Mouse (Mus musculus) CH12F3 (cell line): ENCODE measurements around the gene Rpl32.

Experiments used
- in situ Hi-C: fragments of 300-500 bp; cut with MboI; formaldehyde crosslinking; loops from 2 replicates; pipeline ENCODE4 v1.14.3; 2020; ENCODE audit warnings: low sequenced_read_pairs

Gene Rpl32

GRCm38 (mm10) chr6:115818129-115818528, 9.6 kb upstream of the Rpl32 start:
- in situ Hi-C loops: no loop called here

GRCm38 (mm10) chr6:115815041-115815440, 6.5 kb upstream of the Rpl32 start:
- in situ Hi-C loops: no loop called here

GRCm38 (mm10) chr6:115814104-115814503, 5.6 kb upstream of the Rpl32 start:
- in situ Hi-C loops: no loop called here

GRCm38 (mm10) chr6:115811606-115812005, 3.1 kb upstream of the Rpl32 start:
- in situ Hi-C loops: no loop called here

- in situ Hi-C loops: no loop called here
These were observed 405 bp downstream of the Rpl32 start for GRCm38 (mm10) chr6:115808196-115808487.

- in situ Hi-C loops: no loop called here
These were observed 917 bp downstream of the Rpl32 start for GRCm38 (mm10) chr6:115807464-115808195.

- in situ Hi-C loops: no loop called here
These were observed 3.9 kb downstream of the Rpl32 start for GRCm38 (mm10) chr6:115804432-115805192.

- in situ Hi-C loops: no loop called here
These were observed 4.8 kb downstream of the Rpl32 start for GRCm38 (mm10) chr6:115803541-115804382.

- in situ Hi-C loops: no loop called here
These were observed 6.7 kb downstream of the Rpl32 start for GRCm38 (mm10) chr6:115801811-115802210.

- in situ Hi-C loops: no loop called here
These were observed 15.8 kb downstream of the Rpl32 start for GRCm38 (mm10) chr6:115792691-115793215.

- in situ Hi-C loops: no loop called here
These were observed 16.5 kb downstream of the Rpl32 start for GRCm38 (mm10) chr6:115791842-115792686.

- in situ Hi-C loops: no loop called here
These were observed 17.5 kb downstream of the Rpl32 start for GRCm38 (mm10) chr6:115791016-115791415.

- in situ Hi-C loops: no loop called here
These were observed 25.8 kb downstream of the Rpl32 start for GRCm38 (mm10) chr6:115782781-115783180.

GRCm38 (mm10) chr6:115776363-115776762, 32.2 kb downstream of the Rpl32 start:
- in situ Hi-C loops: no loop called here

GRCm38 (mm10) chr6:115775838-115776237, 32.7 kb downstream of the Rpl32 start:
- in situ Hi-C loops: no loop called here

GRCm38 (mm10) chr6:115774501-115774921, 34.0 kb downstream of the Rpl32 start, which contains the start of gene Cand2:
Gene Cand2 (plus strand): TSS chr6:115774538.
- in situ Hi-C loops: no loop called here

- in situ Hi-C loops: no loop called here
These were observed 34.6 kb downstream of the Rpl32 start for GRCm38 (mm10) chr6:115773966-115774413.

- in situ Hi-C loops: no loop called here
These were observed 35.9 kb downstream of the Rpl32 start for GRCm38 (mm10) chr6:115772604-115773003.

- in situ Hi-C loops: no loop called here
These were observed 36.3 kb downstream of the Rpl32 start for GRCm38 (mm10) chr6:115772201-115772600.

GRCm38 (mm10) chr6:115770852-115771251, 37.7 kb downstream of the Rpl32 start:
- in situ Hi-C loops: no loop called here
